Mouse (Mus musculus): ENCODE data around the gene Cmtm3.

GRCm38 (mm10) chr8:104313311-104313710 is 25.9 kb upstream of the Cmtm3 start:
- TF ChIP-seq CTCF (IDR thresholded peaks at IDR 0.05; ENCODE audit: borderline replicate concordance, extremely low read depth, insufficient read depth, insufficient read length), result no peak
- TF ChIP-seq POLR2A (IDR thresholded peaks at IDR 0.05; ENCODE audit: borderline replicate concordance, extremely low read depth, insufficient read depth, insufficient read length, poor library complexity, severe bottlenecking), result no peak
